Mouse (Mus musculus): ENCODE results near the gene Mob2. TPM values are rescaled to one million over a fixed set of nuclear protein-coding genes. Genes with fewer than 3 reads are reported as not detected.

Mob2 gene
- polyA plus RNA-seq (2017; shearing (Covaris generic)): 79.6 TPM

GRCm38 (mm10) chr7:142060931-142061565 lies at the start of gene Mob2:
Gene Mob2 (minus strand): TSS chr7:142061065.

GRCm38 (mm10) chr7:142095183-142095931 lies 34.5 kb upstream of the Mob2 start, which contains the start of gene Dusp8:
Gene Dusp8 (minus strand): TSS chr7:142095843.

Other genes starting within 250 kb of the Mob2 start
- gene Muc5b, start 222.0 kb downstream of the Mob2 start, polyA plus RNA-seq (2017; shearing (Covaris generic)): not detected
- gene Tollip, start 142.6 kb downstream of the Mob2 start, polyA plus RNA-seq (2017; shearing (Covaris generic)): 48.8 TPM
- gene Brsk2, start 111.3 kb downstream of the Mob2 start, polyA plus RNA-seq (2017; shearing (Covaris generic)): 0.76 TPM
- not detected for gene Dusp8, start 34.8 kb upstream of the Mob2 start, polyA plus RNA-seq (2017; shearing (Covaris generic))
- gene Gm45618, start 59.7 kb upstream of the Mob2 start, polyA plus RNA-seq (2017; shearing (Covaris generic)): not detected
- gene Gm39115, start 75.0 kb upstream of the Mob2 start, polyA plus RNA-seq (2017; shearing (Covaris generic)): not detected
- gene Gm45337, start 83.5 kb upstream of the Mob2 start, polyA plus RNA-seq (2017; shearing (Covaris generic)): not detected
- not detected for gene Gm29735, start 96.0 kb upstream of the Mob2 start, polyA plus RNA-seq (2017; shearing (Covaris generic))
- not detected for gene Gm4553, start 104.7 kb upstream of the Mob2 start, polyA plus RNA-seq (2017; shearing (Covaris generic))
- gene Krtap5-2, start 114.9 kb upstream of the Mob2 start, polyA plus RNA-seq (2017; shearing (Covaris generic)): not detected
- not detected for gene Gm10153, start 129.3 kb upstream of the Mob2 start, polyA plus RNA-seq (2017; shearing (Covaris generic))
- not detected for gene Krtap5-3, start 140.3 kb upstream of the Mob2 start, polyA plus RNA-seq (2017; shearing (Covaris generic))
- gene Gm7579, start 150.8 kb upstream of the Mob2 start, polyA plus RNA-seq (2017; shearing (Covaris generic)): not detected
- not detected for gene Krtap5-5, start 168.9 kb upstream of the Mob2 start, polyA plus RNA-seq (2017; shearing (Covaris generic))
- not detected for gene Gm40460, start 180.0 kb upstream of the Mob2 start, polyA plus RNA-seq (2017; shearing (Covaris generic))
- gene Gm2431, start 197.3 kb upstream of the Mob2 start, polyA plus RNA-seq (2017; shearing (Covaris generic)): not detected
- gene Gm4559, start 213.3 kb upstream of the Mob2 start, polyA plus RNA-seq (2017; shearing (Covaris generic)): not detected
- not detected for gene Krtap5-1, start 236.1 kb upstream of the Mob2 start, polyA plus RNA-seq (2017; shearing (Covaris generic))
- gene Krtap5-4, start 242.5 kb upstream of the Mob2 start, polyA plus RNA-seq (2017; shearing (Covaris generic)): not detected

All from activated CD4-positive, CD25-positive, alpha-beta regulatory T cell, adult 9 weeks (primary cell).